Mouse (Mus musculus): ENCODE results near the gene Setd1b. TPM values are rescaled to one million over a fixed set of nuclear protein-coding genes. Genes with fewer than 3 reads are reported as not detected.

The Setd1b gene
- polyA plus RNA-seq, 1 experiment from 2014 or later: 10.9 TPM

- H3K27me3 ChIP-seq: no peaks in the 10 kb centered on the region
- no peak overlapping the region for H3K27ac ChIP-seq
- no peaks in the 10 kb centered on the region for H3K9me3 ChIP-seq
- peaks cover 58% of the 10 kb centered on the region for H3K36me3 ChIP-seq
- H3K4me3 ChIP-seq (replicated peaks): no peak overlapping the region
- no peak overlapping the region; the same call in 1 of the 2 replicates for H3K9ac ChIP-seq (replicated peaks)
- no peak for ATAC-seq (ENCODE audit: insufficient number of reproducible peaks, insufficient read depth, low FRiP score, low TSS enrichment, low read depth)
- 69% methylated on average over 10 of the region's 10 CpGs for WGBS
- H3K4me2 ChIP-seq: no peak overlapping the region
- H3K4me1 ChIP-seq (replicated peaks): peaks cover 27% of the 10 kb centered on the region
These were observed 13.4 kb upstream of the Setd1b start for GRCm38 (mm10) chr5:123128426-123129169.

DNA sequence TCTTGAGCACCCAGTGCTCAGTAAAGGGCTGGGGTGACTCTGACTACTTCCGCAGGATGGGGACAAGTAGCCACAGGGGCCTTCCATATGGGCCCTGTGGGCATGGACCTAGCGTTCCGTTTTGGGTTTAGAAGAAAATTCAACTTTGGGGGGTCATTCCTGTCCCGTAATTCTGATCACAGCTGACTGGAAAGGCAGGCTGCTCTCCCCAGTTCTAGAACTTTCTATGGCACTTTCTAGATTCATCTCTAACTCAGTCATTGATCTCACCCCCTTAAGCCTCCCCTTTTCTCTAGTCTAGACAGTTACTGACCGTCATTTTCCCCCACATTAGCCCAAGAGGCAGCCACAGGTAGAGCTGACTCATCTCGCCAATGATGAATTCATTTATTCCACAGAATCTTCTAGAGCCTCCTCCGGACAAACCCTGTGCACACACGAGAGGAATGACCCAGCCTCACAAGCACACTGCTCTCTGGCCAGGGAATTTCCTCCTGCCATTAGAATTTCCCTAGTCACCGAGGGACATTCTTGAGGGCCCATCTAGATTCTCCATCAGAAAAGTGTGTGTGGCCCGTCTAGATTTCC, 12.7 kb upstream of the Setd1b start:
- Histone ChIP-seq H3K27me3 (no peaks in the 10 kb centered on the region), H3K9ac (replicated peaks) (no peak overlapping the region), H3K4me3 (replicated peaks) (no peak overlapping the region), H3K4me1 (replicated peaks) (peaks cover 33% of the 10 kb centered on the region), H3K4me2 (no peak overlapping the region), H3K27ac (no peak overlapping the region), H3K9me3 (no peaks in the 10 kb centered on the region), H3K36me3 (peaks cover 59% of the 10 kb centered on the region)
- 87% methylated on average over 10 of the region's 10 CpGs for WGBS
- no peak for ATAC-seq (ENCODE audit: insufficient number of reproducible peaks, insufficient read depth, low FRiP score, low TSS enrichment, low read depth)

GRCm38 (mm10) chr5:123130030-123130813, 11.8 kb upstream of the Setd1b start:
- Histone ChIP-seq H3K27ac (no peak overlapping the region), H3K27me3 (no peaks in the 10 kb centered on the region), H3K4me3 (replicated peaks) (no peak overlapping the region), H3K4me2 (no peak overlapping the region), H3K36me3 (peaks cover 67% of the 10 kb centered on the region), H3K4me1 (replicated peaks) (peaks cover 43% of the 10 kb centered on the region), H3K9me3 (no peaks in the 10 kb centered on the region), H3K9ac (replicated peaks) (no peak overlapping the region)
- no peak for ATAC-seq (ENCODE audit: insufficient number of reproducible peaks, insufficient read depth, low FRiP score, low TSS enrichment, low read depth)
- 88% methylated on average over 9 of the region's 9 CpGs for WGBS

GRCm38 (mm10) chr5:123130814-123131148, 11.2 kb upstream of the Setd1b start:
- H3K9ac ChIP-seq (replicated peaks): no peak overlapping the region
- no peaks in the 10 kb centered on the region for H3K9me3 ChIP-seq
- no peaks in the 10 kb centered on the region for H3K27me3 ChIP-seq
- no peak overlapping the region for H3K4me2 ChIP-seq
- ATAC-seq (ENCODE audit: insufficient number of reproducible peaks, insufficient read depth, low FRiP score, low TSS enrichment, low read depth): no peak
- no peak overlapping the region for H3K4me3 ChIP-seq (replicated peaks)
- peaks cover 48% of the 10 kb centered on the region for H3K4me1 ChIP-seq (replicated peaks)
- 82% methylated on average over 5 of the region's 5 CpGs for WGBS
- H3K27ac ChIP-seq: no peak overlapping the region
- peaks cover 66% of the 10 kb centered on the region for H3K36me3 ChIP-seq

GRCm38 (mm10) chr5:123132308-123133071, 9.5 kb upstream of the Setd1b start, which contains the start of gene Rhof:
Gene Rhof (minus strand): TSS chr5:123132692.
- peak; percentile 45; the same call in 1 of the 2 replicates for ATAC-seq (ENCODE audit: insufficient number of reproducible peaks, insufficient read depth, low FRiP score, low TSS enrichment, low read depth)
- peak within 1 kb of the TSS; percentile 39 for H3K4me3 ChIP-seq (replicated peaks)
- peak within 1 kb of the TSS; percentile 100 for H3K27ac ChIP-seq
- H3K9ac ChIP-seq (replicated peaks): peak within 1 kb of the TSS; percentile 53; the same call in 1 of the 2 replicates
- H3K36me3 ChIP-seq: peaks cover 62% of the 10 kb centered on the region
- peak within 1 kb of the TSS; percentile 100 for H3K4me2 ChIP-seq
- H3K9me3 ChIP-seq: no peaks in the 10 kb centered on the region
- H3K27me3 ChIP-seq: no peaks in the 10 kb centered on the region
- 3% methylated on average over 44 of the region's 44 CpGs for WGBS
- peaks cover 65% of the 10 kb centered on the region for H3K4me1 ChIP-seq (replicated peaks)

DNA sequence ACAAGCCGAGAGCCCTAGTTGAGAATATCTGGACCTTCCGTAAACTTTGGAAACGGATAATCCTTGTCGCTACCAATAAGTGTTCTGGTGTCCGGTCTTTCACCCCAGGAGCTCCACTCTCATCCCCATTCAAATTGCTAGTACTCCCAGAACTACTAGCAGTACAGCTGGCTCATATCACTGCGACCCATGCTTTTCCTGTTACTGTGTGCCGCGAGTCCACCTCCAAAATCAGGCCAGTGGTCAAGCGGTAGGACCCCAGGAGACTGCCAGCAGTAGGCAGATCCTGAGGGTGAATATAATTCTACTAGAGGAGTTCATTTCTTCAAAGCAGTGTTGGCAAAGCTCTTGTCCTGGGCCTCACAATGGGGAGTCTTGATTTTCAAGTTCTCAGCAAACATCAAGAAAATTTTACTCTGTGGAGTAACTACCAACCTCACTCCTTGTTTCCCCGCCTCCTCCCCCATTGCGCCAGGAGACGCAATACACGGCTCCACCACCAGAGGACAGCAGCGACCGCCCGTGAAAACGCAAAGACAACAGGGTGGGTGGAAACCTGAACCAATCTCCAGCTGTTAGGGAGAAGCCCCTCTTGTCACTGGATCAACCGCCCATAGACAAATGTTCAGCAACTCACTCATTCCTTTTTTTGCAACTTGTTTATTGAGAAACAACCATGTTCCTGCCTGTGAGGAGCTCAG, 8.8 kb upstream of the Setd1b start:
- Histone ChIP-seq H3K9me3 (no peaks in the 10 kb centered on the region), H3K4me2 (peak overlapping the region; percentile 100), H3K4me3 (replicated peaks) (peak overlapping the region; percentile 99; the same call in 1 of the 2 replicates), H3K36me3 (peaks cover 58% of the 10 kb centered on the region), H3K27me3 (no peaks in the 10 kb centered on the region), H3K9ac (replicated peaks) (no peak overlapping the region), H3K27ac (peak overlapping the region; percentile 100), H3K4me1 (replicated peaks) (peaks cover 73% of the 10 kb centered on the region)
- WGBS: 19% methylated on average over 18 of the region's 18 CpGs
- ATAC-seq (ENCODE audit: insufficient number of reproducible peaks, insufficient read depth, low FRiP score, low TSS enrichment, low read depth): no peak

- no peak for ATAC-seq (ENCODE audit: insufficient number of reproducible peaks, insufficient read depth, low FRiP score, low TSS enrichment, low read depth)
- H3K27ac ChIP-seq: peak overlapping the region; percentile 100
- H3K4me3 ChIP-seq (replicated peaks): 0 out of 2 replicates have a peak overlapping the region, but pooled peaks have one; percentile 99
These were observed 8.2 kb upstream of the Setd1b start for GRCm38 (mm10) chr5:123133784-123134143.

GRCm38 (mm10) chr5:123134186-123134874, 7.7 kb upstream of the Setd1b start:
- no peak for ATAC-seq (ENCODE audit: insufficient number of reproducible peaks, insufficient read depth, low FRiP score, low TSS enrichment, low read depth)
- peaks cover 71% of the 10 kb centered on the region for H3K4me1 ChIP-seq (replicated peaks)
- no peaks in the 10 kb centered on the region for H3K27me3 ChIP-seq
- peak overlapping the region; percentile 100 for H3K9ac ChIP-seq (replicated peaks)
- peak overlapping the region; percentile 99 for H3K4me3 ChIP-seq (replicated peaks)
- no peaks in the 10 kb centered on the region for H3K9me3 ChIP-seq
- peaks cover 48% of the 10 kb centered on the region for H3K36me3 ChIP-seq
- H3K27ac ChIP-seq: peak overlapping the region; percentile 100
- peak overlapping the region; percentile 100 for H3K4me2 ChIP-seq
- WGBS: 52% methylated on average over 13 of the region's 13 CpGs

More at GRCm38 (mm10) chr5:123133784-123134143, 8.2 kb upstream of the Setd1b start:
- Histone ChIP-seq H3K36me3 (peaks cover 53% of the 10 kb centered on the region), H3K4me2 (peak overlapping the region; percentile 100), H3K27me3 (no peaks in the 10 kb centered on the region), H3K4me1 (replicated peaks) (peaks cover 74% of the 10 kb centered on the region), H3K9ac (replicated peaks) (no peak overlapping the region), H3K9me3 (no peaks in the 10 kb centered on the region)
- WGBS: 20% methylated on average over 7 of the region's 7 CpGs

GRCm38 (mm10) chr5:123134875-123135382, 7.1 kb upstream of the Setd1b start:
- 16% methylated on average over 8 of the region's 8 CpGs for WGBS
- no peaks in the 10 kb centered on the region for H3K27me3 ChIP-seq
- peaks cover 71% of the 10 kb centered on the region for H3K4me1 ChIP-seq (replicated peaks)
- peaks cover 42% of the 10 kb centered on the region for H3K36me3 ChIP-seq
- H3K27ac ChIP-seq: peak overlapping the region; percentile 100
- H3K9ac ChIP-seq (replicated peaks): peak overlapping the region; percentile 100
- H3K4me2 ChIP-seq: peak overlapping the region; percentile 100
- H3K4me3 ChIP-seq (replicated peaks): peak overlapping the region; percentile 99
- no peak for ATAC-seq (ENCODE audit: insufficient number of reproducible peaks, insufficient read depth, low FRiP score, low TSS enrichment, low read depth)
- H3K9me3 ChIP-seq: no peaks in the 10 kb centered on the region

All from limb, embryonic 12.5 days (tissue).